Mouse (Mus musculus) intestine, postnatal 0 days (tissue): Measurements from ENCODE around the gene Irf6. TPM values are rescaled to one million over a fixed set of nuclear protein-coding genes. Genes with fewer than 3 reads are reported as not detected.
A peak's percentile ranks its signal among the peaks of the same experiment; 100 is the strongest.

Source experiments
- ATAC-seq: fragments of 200-750 bp; cut with Nextera tagmentation; 2 replicates; pipeline ENCODE4 v1.8.0; 2017; ENCODE audit warnings: mild to moderate bottlenecking, moderate TSS enrichment, moderate library complexity
- H3K27ac ChIP-seq: fragments of 300-500 bp; sonication (generic); 2 replicates; pipeline ENCODE4 v1.5.1; 2014; ENCODE audit warnings: mild to moderate bottlenecking, low read depth, low read length, moderate library complexity
- H3K27me3 ChIP-seq: fragments of 300-500 bp; sonication (generic); replicated peaks from 2 replicates; pipeline ENCODE4 v1.6.1; 2014; ENCODE audit warnings: low read length, mixed read lengths; ENCODE audit not compliant: control insufficient read depth, insufficient read depth
- H3K36me3 ChIP-seq: fragments of 300-500 bp; sonication (generic); 2 replicates; pipeline ENCODE4 v1.6.1; 2014; ENCODE audit warnings: mild to moderate bottlenecking, moderate library complexity; ENCODE audit not compliant: control insufficient read depth, insufficient read depth
- H3K4me1 ChIP-seq: fragments of 300-500 bp; sonication (generic); replicated peaks from 2 replicates; pipeline ENCODE4 v1.6.1; 2014; ENCODE audit warnings: antibody characterized with exemption, low read length, mixed read lengths; ENCODE audit not compliant: control insufficient read depth, insufficient read depth
- H3K4me2 ChIP-seq: fragments of 300-500 bp; sonication (generic); replicated peaks from 2 replicates; pipeline ENCODE4 v1.6.1; 2014; ENCODE audit warnings: low read depth, mild to moderate bottlenecking, moderate library complexity
- H3K4me3 ChIP-seq: fragments of 300-500 bp; sonication (generic); 2 replicates; pipeline ENCODE4 v1.5.1; 2014; ENCODE audit warnings: low read depth, low read length
- H3K9ac ChIP-seq: fragments of 300-500 bp; sonication (generic); 2 replicates; pipeline ENCODE4 v1.6.1; 2014; ENCODE audit warnings: mild to moderate bottlenecking, low read depth, low read length
- H3K9me3 ChIP-seq: fragments of 300-500 bp; sonication (generic); 2 replicates; pipeline ENCODE4 v1.6.1; 2016; ENCODE audit warnings: mixed run types; ENCODE audit not compliant: control insufficient read depth
- CTCF ChIP-seq: sonication (generic); IDR thresholded peaks from 2 replicates; pipeline ENCODE4 v1.5.1; 2016; ENCODE audit warnings: low read depth, mild to moderate bottlenecking, control low read depth, antibody characterized with exemption, moderate library complexity
- WGBS: fragments of 180-500 bp; shearing (Covaris S2); extraction: QIAGEN DNeasy Blood & Tissue Kit; methylation state at CpG from one replicate; pipeline ENCODE4 v1.1.7; 2014; 5-methylcytosine and 5-hydroxymethylcytosine counted together
- polyA plus RNA-seq: library from polyadenylated mRNA; unstranded; fragments of >200 nt; fragmentation: Nextera tagmentation; extraction: Ambion mirVana; gene quantifications from 2 replicates; pipeline ENCODE4 v1.2.1, GENCODE M21; 2015

Irf6 gene
- polyA plus RNA-seq, 1 experiment from 2014 or later = 48.3 TPM

DNA sequence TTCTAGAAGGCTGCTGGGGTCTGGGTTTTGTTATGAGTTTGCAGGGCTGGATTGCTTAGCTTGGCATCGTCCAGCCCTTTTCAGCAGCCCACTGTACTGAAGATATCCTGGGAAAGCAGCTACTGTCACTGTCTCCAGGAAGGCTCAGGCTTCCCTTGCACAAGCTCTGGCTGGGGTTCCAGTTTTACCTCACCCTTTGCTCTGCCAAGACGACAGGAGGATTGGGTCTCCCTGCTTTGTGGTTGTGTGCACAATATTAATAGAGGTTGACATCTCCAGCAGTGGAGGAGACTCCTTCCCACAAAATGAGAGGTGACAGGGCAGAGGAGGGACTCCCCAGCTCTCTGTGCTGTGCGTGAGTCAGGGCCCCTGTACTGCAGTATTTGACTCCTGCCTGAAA is 3.7 kb upstream of the Irf6 start:
- H3K4me3 ChIP-seq = no peak overlapping the region
- H3K36me3 ChIP-seq = no peaks in the 10 kb centered on the region
- no peak for ATAC-seq
- no peak overlapping the region for H3K4me2 ChIP-seq
- H3K27me3 ChIP-seq = no peaks in the 10 kb centered on the region
- WGBS = 56% methylated on average over 3 of the region's 3 CpGs
- no peak for TF ChIP-seq CTCF
- no peak overlapping the region for H3K9ac ChIP-seq
- H3K4me1 ChIP-seq = peaks cover 7% of the 10 kb centered on the region; the same call in 1 of the 2 replicates
- no peak overlapping the region for H3K27ac ChIP-seq
- no peaks in the 10 kb centered on the region for H3K9me3 ChIP-seq

DNA sequence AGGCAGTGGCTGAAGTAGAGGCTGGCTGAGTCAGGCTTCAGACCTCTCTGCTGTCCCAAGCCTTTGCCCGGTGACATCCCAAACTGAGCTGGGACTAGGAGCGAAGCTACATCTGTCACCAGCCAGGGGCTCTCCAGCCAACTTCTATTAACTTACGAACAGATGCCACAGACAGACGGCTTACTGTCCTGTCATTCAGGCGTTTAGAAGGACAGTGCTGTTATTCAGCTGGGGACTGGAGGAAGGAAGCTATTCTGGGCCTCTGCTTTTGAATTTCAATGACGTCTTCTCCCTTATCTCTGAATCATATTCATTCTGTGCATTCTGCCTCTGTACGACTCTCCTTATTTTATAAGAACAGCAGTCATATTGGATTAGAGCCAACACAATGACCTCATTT is 1.8 kb upstream of the Irf6 start:
- Histone ChIP-seq H3K4me2 (no peak overlapping the region), H3K9ac (no peak overlapping the region), H3K27me3 (no peaks in the 10 kb centered on the region), H3K27ac (no peak overlapping the region), H3K9me3 (no peaks in the 10 kb centered on the region), H3K4me1 (peaks cover 11% of the 10 kb centered on the region; the same call in 1 of the 2 replicates), H3K36me3 (no peaks in the 10 kb centered on the region), H3K4me3 (no peak overlapping the region)
- WGBS = 41% methylated on average over 7 of the region's 7 CpGs
- ATAC-seq = no peak
- TF ChIP-seq CTCF = no peak

DNA sequence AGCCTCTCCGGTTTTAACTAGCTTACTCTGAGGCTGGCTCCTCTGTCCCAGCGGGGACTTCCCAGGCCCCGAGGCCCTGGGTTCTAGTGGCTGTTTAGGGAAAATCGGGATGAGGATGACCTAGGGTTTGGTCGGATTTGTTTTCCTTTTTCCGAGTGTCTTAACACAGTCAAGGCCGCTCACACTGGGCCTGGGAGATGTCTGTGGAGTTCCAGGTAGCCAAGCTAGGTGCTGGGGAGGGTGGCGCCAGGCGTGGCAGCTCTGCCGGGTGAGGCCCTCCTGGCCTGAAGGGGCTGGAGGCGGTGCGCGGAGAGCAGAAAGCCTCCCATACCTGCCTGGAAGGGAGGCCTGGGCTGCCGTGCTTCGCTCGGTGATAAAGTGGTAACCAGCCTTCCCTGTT is 650 bp downstream of the Irf6 start:
- WGBS = 38% methylated on average over 16 of the region's 16 CpGs
- peak overlapping the region; percentile 87 for H3K27ac ChIP-seq
- H3K27me3 ChIP-seq = no peaks in the 10 kb centered on the region
- H3K4me2 ChIP-seq = peak overlapping the region; percentile 70
- H3K9me3 ChIP-seq = no peaks in the 10 kb centered on the region
- TF ChIP-seq CTCF = 0 out of 2 replicates have a peak, but pooled peaks have one; percentile 17
- peak; percentile 67 for ATAC-seq
- H3K36me3 ChIP-seq = peaks cover 3% of the 10 kb centered on the region; the same call in 1 of the 2 replicates
- H3K4me3 ChIP-seq = peak overlapping the region; percentile 63
- H3K9ac ChIP-seq = peak overlapping the region; percentile 64
- H3K4me1 ChIP-seq = peaks cover 16% of the 10 kb centered on the region

DNA sequence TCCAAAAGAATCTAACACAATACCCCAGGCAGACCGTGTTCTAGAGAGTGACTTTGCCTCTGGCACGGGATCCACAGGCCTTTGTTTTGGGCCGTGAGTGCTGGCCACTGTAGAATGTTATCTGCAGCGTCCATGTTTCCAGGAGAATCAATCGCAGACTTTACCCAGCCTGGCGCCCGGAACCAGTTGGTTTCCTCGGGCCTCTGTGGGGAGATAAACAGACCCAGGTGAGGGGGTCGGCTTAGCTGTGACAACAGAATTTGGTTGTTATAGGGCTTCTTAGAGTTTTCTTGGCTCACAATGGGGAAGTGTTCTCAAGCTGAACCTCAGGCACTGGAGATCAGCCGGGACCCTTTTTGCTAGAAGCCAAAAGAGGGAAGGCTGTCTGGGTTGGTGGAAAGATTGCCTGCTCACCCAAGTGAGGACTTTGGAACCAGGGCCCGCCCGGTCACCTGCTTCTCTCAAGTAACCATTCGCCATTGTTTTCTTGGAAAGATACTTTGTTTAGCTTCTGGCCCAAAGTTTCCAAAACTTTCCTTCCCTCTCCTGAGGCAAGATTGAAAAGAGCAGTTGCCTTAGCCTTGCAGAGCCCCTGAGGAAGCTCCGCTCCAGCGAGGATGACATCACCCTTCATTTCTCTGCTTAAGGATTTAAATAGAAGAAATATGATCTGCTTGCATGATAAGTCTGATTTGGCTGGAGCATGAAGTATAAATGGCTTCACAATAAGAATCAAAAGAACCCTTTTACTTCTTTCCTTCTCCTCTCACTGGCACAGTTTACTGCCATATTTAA is 3.6 kb downstream of the Irf6 start:
- ATAC-seq = peak; percentile 26
- Histone ChIP-seq H3K4me1 (peaks cover 11% of the 10 kb centered on the region), H3K27ac (peak overlapping the region; percentile 91), H3K9me3 (no peaks in the 10 kb centered on the region), H3K4me2 (peak overlapping the region; percentile 70), H3K9ac (peak overlapping the region; percentile 45; the same call in 1 of the 2 replicates), H3K27me3 (no peaks in the 10 kb centered on the region), H3K36me3 (peaks cover 7% of the 10 kb centered on the region; the same call in 1 of the 2 replicates), H3K4me3 (peak overlapping the region; percentile 33)
- TF ChIP-seq CTCF = no peak
- 37% methylated on average over 15 of the region's 15 CpGs for WGBS

DNA sequence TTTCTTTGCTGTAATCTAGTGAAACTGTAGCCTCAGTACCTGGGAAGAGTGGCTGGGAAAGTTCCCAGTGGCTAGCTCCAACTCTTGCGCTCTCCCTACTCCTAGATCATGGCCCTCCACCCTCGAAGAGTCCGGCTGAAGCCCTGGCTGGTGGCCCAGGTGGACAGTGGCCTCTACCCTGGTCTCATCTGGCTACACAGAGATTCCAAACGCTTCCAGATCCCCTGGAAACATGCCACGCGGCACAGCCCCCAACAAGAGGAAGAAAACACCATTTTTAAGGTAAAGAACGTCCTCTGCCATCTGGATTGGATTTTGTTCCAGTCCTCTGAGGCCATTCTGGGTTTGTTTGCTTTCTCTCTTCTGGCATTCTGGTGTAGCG is 4.2 kb downstream of the Irf6 start:
- H3K9ac ChIP-seq = peak overlapping the region; percentile 45
- H3K4me2 ChIP-seq = peak overlapping the region; percentile 70
- H3K27me3 ChIP-seq = no peaks in the 10 kb centered on the region
- peaks cover 13% of the 10 kb centered on the region for H3K36me3 ChIP-seq
- no peak for ATAC-seq
- no peaks in the 10 kb centered on the region for H3K9me3 ChIP-seq
- peaks cover 11% of the 10 kb centered on the region for H3K4me1 ChIP-seq
- no peak for TF ChIP-seq CTCF
- H3K4me3 ChIP-seq = peak overlapping the region; percentile 33
- 53% methylated on average over 8 of the region's 8 CpGs for WGBS
- peak overlapping the region; percentile 91 for H3K27ac ChIP-seq

DNA sequence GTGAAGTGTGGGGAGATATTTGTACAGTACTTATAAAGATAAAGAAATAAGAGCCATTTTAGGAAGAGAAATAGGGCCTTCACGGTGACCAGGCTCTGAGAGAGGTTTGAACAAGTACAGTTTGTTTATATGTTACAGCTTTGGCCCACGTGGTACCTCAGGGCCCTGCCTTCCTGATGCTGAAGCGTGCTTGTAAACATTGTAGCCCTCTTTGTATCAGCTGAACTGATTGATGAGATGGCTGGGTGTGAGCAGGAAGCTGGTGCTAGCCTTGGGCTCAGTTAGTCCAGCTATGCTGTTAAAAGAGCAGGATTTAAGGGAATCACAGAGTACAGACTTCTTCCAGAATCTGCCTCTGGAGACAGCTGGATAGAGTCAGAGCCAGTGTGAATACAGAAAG is 6.3 kb downstream of the Irf6 start:
- Histone ChIP-seq H3K27ac (0 out of 2 replicates have a peak overlapping the region, but pooled peaks have one; percentile 2), H3K4me1 (peaks cover 9% of the 10 kb centered on the region), H3K4me3 (no peak overlapping the region), H3K36me3 (peaks cover 26% of the 10 kb centered on the region), H3K4me2 (peak overlapping the region; percentile 70), H3K9ac (no peak overlapping the region), H3K27me3 (no peaks in the 10 kb centered on the region), H3K9me3 (no peaks in the 10 kb centered on the region)
- WGBS = 11% methylated on average over 3 of the region's 3 CpGs
- no peak for ATAC-seq
- TF ChIP-seq CTCF = no peak
